Mouse (Mus musculus) heart, postnatal 0 days (tissue): Measurements from ENCODE around the gene Tbc1d24. TPM values are rescaled to one million over a fixed set of nuclear protein-coding genes. Genes with fewer than 3 reads are reported as not detected.

Experiments used
- ATAC-seq: fragments of 200-750 bp; cut with Nextera tagmentation; 2 replicates; pipeline ENCODE4 v1.8.0; 2017; ENCODE audit warnings: low read depth, moderate number of reproducible peaks, moderate library complexity; ENCODE audit not compliant: insufficient read depth
- DNase-seq: peaks from one replicate; pipeline ENCODE4 v3.0.0-alpha.2; 2016; ENCODE audit warnings: low spot score
- H3K27ac ChIP-seq: fragments of 300-500 bp; sonication (generic); 2 replicates; pipeline ENCODE4 v1.5.1; 2014; ENCODE audit warnings: low read depth, mild to moderate bottlenecking
- H3K27me3 ChIP-seq: fragments of 300-500 bp; sonication (generic); 2 replicates; pipeline ENCODE4 v1.6.1; 2014; ENCODE audit warnings: low read length, mixed read lengths; ENCODE audit not compliant: control insufficient read depth, insufficient read depth
- H3K36me3 ChIP-seq: fragments of 300-500 bp; sonication (generic); replicated peaks from 2 replicates; pipeline ENCODE4 v1.6.1; 2014; ENCODE audit warnings: low read length, mixed read lengths; ENCODE audit not compliant: control insufficient read depth, insufficient read depth
- H3K4me1 ChIP-seq: fragments of 300-500 bp; sonication (generic); 2 replicates; pipeline ENCODE4 v1.6.1; 2014; ENCODE audit warnings: antibody characterized with exemption; ENCODE audit not compliant: control insufficient read depth, insufficient read depth
- H3K4me2 ChIP-seq: fragments of 300-500 bp; sonication (generic); 2 replicates; pipeline ENCODE4 v1.6.1; 2014; ENCODE audit warnings: low read depth, mild to moderate bottlenecking, low read length, moderate library complexity
- H3K4me3 ChIP-seq: fragments of 300-500 bp; sonication (generic); 2 replicates; pipeline ENCODE4 v1.5.1; 2014; ENCODE audit warnings: low read depth, low read length
- H3K9ac ChIP-seq: fragments of 300-500 bp; sonication (generic); replicated peaks from 2 replicates; pipeline ENCODE4 v1.6.1; 2014; ENCODE audit warnings: low read depth, low read length, mixed read lengths
- H3K9me3 ChIP-seq: fragments of 300-500 bp; sonication (generic); replicated peaks from 2 replicates; pipeline ENCODE4 v1.6.1; 2016; ENCODE audit warnings: low read length; ENCODE audit not compliant: control insufficient read depth
- CTCF ChIP-seq: IDR thresholded peaks from 2 replicates; pipeline ENCODE4 v1.5.1; 2016; ENCODE audit warnings: antibody characterized with exemption, control low read depth, low read depth
- EP300 ChIP-seq: IDR thresholded peaks from 2 replicates; pipeline ENCODE4 v1.6.1; 2016; ENCODE audit warnings: antibody characterized with exemption, low read depth
- WGBS: fragments of 180-500 bp; shearing (Covaris S2); extraction: QIAGEN DNeasy Blood & Tissue Kit; methylation state at CpG from one replicate; pipeline ENCODE4 v1.1.7; 2014; 5-methylcytosine and 5-hydroxymethylcytosine counted together
- polyA plus RNA-seq: library from polyadenylated mRNA; unstranded; fragments of >200 nt; fragmentation: Nextera tagmentation; extraction: Ambion mirVana; gene quantifications from 2 replicates; pipeline ENCODE4 v1.2.1, GENCODE M21; 2015
- total RNA-seq: library from RNA; depleted of rRNA; stranded (reverse); fragments of >200 nt; gene quantifications from 2 replicates; pipeline ENCODE4 v1.2.3, GENCODE M21; 2014; ENCODE audit warnings: low replicate concordance

Tbc1d24 gene
- total and polyA plus RNA-seq, 2 experiments from 2014 or later: 2.8 to 19.3 TPM

DNA sequence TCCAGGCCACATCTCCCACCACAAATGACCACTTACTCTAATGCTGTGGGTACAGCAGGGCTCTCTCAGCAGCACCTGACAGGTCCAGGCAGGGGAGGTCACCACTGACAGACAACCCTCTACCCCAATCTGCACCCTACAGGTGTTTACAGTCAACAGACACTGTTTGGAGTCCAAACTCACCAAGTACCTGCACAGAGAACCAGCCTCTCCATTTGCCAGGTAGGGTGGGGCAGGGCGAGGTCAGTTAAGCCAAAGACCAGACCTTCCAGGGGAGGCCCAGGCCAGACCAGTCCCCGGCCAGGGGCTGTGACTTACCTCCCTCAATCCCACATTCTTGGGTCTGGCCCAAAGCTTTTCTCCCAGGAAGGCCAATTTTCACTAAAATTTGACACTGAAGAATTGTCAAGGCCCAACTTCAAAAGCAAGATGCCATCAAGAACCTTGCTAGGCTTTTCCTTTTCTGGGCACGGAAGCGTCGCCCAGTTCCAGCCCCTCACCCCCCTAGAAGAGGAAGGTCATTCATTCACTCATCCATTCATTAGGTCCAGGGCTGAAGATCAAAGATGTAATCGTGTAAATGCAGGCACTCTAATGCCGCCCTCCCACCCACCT, 37.4 kb downstream of the Tbc1d24 start:
- peak overlapping the region; percentile 75 for H3K4me3 ChIP-seq
- H3K27ac ChIP-seq: peak overlapping the region; percentile 96; the same call in 1 of the 2 replicates
- WGBS: 51% methylated on average over 7 of the region's 7 CpGs
- no peak for TF ChIP-seq CTCF
- TF ChIP-seq EP300: no peak
- H3K4me2 ChIP-seq: peak overlapping the region; percentile 86
- DNase-seq: no peak
- H3K27me3 ChIP-seq: no peaks in the 10 kb centered on the region
- H3K9me3 ChIP-seq: no peaks in the 10 kb centered on the region
- H3K9ac ChIP-seq: peak overlapping the region; percentile 86
- H3K36me3 ChIP-seq: peaks cover 15% of the 10 kb centered on the region
- ATAC-seq: no peak
- H3K4me1 ChIP-seq: peaks cover 20% of the 10 kb centered on the region

DNA sequence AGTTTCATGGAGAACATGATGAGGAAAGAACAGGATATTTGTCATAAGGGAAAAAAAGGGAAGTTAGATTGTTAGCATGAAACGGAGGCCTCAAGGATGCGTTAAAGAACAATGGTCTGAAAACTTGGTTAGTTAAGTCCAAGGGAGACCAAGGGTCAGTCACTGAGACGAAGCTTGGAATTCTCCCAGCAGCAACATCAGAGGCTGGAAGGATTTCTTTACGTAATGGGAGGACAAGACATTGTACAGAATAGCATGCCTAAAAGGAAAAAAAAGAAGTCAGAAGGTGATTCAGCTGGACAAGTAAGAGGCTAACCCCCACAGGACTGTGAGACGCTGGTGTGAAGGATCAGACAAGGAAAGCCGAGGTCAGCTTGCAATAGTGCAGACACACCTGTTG, 38.2 kb downstream of the Tbc1d24 start:
- no peaks in the 10 kb centered on the region for H3K9me3 ChIP-seq
- ATAC-seq: no peak
- H3K27me3 ChIP-seq: no peaks in the 10 kb centered on the region
- H3K4me3 ChIP-seq: no peak overlapping the region
- H3K4me1 ChIP-seq: peaks cover 28% of the 10 kb centered on the region
- 65% methylated on average over 6 of the region's 6 CpGs for WGBS
- no peak overlapping the region for H3K9ac ChIP-seq
- H3K4me2 ChIP-seq: 0 out of 2 replicates have a peak overlapping the region, but pooled peaks have one; percentile 86
- peaks cover 15% of the 10 kb centered on the region for H3K36me3 ChIP-seq
- no peak for DNase-seq
- TF ChIP-seq EP300: no peak
- TF ChIP-seq CTCF: no peak
- H3K27ac ChIP-seq: no peak overlapping the region

DNA sequence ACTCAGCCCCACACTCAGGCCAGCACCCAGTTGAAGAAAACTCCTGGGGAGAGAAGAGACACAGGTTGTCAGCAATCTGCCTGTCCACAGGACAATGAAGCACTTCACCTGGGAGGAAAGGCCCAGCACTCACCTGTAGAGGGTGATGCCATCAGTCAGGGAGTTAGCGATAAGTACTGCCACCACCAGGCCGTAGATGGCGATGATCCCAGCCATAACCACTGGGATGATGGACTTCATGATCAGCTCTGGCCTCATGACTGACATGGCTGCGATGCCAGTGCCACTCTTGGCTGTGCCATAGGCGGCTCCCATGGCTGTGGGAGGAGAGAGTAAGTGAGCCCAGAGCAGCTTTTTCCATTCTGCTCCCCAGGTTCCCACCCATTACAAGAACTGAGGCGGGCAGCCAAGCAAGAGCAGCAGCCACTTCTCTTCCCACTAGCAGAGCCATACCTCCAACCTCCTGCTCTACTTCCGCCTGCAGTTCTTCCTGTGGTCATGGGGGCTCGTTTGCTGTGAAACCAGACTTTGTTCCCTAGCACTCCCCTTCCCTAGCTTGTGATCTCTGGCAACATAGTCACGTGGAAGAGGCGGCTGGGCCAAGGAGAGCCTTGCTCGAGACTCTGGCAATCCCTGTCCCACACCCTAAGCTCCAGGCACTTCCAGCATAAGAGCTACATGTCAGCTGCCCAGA, 40.6 kb downstream of the Tbc1d24 start:
- DNase-seq: no peak

DNA sequence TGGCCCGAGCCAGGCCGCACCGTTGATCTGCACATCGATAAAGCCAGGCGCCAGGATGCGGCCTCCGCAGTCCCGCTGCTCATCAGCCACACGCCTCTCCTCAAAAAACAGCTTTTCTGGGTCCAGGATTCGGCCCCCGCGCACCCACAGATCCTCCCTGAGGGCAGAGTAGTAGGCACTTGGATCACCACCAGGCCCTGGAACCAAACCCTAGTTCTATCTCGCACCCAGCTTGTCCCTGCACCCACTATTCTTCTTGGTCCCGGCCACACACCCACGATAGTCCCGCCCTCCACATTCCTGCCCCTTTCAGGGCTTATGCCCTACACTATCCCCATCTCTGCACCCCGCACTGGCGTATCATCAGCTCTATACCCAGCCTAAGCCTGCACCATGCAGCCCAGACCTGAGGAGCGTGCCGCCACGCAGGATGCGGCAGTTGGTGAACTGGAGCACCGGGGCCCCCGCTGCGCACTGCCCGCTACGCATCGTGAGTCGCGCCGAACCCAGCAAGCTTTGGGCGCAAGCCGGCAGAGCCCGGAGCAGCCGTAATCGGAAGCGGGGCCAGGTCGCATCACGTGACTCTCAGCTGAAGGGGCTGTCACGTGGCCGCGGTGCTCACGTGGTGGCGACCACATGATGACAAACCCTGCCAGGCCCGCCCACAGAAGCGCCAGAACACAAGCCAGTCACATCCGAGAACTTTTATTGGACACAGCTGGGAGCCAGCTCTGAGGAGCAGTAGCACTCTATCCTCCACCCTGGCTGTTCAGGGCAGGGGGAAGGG, 42.0 kb downstream of the Tbc1d24 start, which contains the start of gene Amdhd2:
Gene Amdhd2 (minus strand): TSS at position 591 of the 787 bp plus-strand sequence.
- WGBS: under 1% methylated on average over 47 of the region's 47 CpGs

More for the DNA sequence above, 40.6 kb downstream of the Tbc1d24 start:
- no peaks in the 10 kb centered on the region for H3K9me3 ChIP-seq
- TF ChIP-seq EP300: no peak
- TF ChIP-seq CTCF: no peak; the same call in 1 of the 2 replicates
- WGBS: 71% methylated on average over 11 of the region's 11 CpGs
- H3K36me3 ChIP-seq: peaks cover 15% of the 10 kb centered on the region
- peaks cover 24% of the 10 kb centered on the region for H3K4me1 ChIP-seq
- ATAC-seq: no peak
- H3K27ac ChIP-seq: no peak overlapping the region
- H3K4me3 ChIP-seq: no peak overlapping the region
- no peak overlapping the region for H3K4me2 ChIP-seq
- no peak overlapping the region for H3K9ac ChIP-seq
- H3K27me3 ChIP-seq: no peaks in the 10 kb centered on the region

DNA sequence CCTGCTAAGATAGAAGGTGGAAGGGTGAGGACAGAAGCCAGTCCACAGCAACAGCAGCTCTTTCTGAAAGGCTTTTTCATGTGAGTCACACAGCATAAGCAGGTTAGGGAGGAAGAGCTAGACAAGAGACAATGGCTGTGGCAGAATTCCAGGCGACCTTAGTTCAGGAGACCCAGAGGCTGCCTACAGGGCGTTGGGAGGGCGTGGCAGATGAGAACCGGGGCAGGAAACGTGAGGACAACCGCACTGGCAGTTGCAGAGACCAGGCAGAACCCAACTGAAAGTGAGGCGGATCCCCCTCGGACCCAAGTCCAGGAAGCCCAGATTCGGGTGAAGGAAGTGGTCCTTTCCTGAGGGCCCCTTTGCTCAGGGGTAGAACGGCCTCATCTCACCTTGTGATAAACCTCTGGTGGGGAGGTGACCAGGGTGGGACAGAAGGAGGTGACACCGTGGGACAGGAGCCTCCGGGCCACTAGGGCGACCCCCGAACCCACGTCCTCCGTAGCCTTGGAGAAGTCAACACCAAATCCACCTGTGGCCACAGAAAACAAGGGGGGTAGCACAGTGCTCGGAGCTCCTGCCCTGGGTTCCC, 42.7 kb downstream of the Tbc1d24 start:
- Histone ChIP-seq H3K4me2 (peak overlapping the region; percentile 98), H3K9me3 (no peaks in the 10 kb centered on the region), H3K9ac (peak overlapping the region; percentile 82), H3K36me3 (peaks cover 15% of the 10 kb centered on the region), H3K27me3 (no peaks in the 10 kb centered on the region), H3K27ac (peak overlapping the region; percentile 89), H3K4me3 (peak overlapping the region; percentile 83), H3K4me1 (peaks cover 15% of the 10 kb centered on the region)
- 19% methylated on average over 17 of the region's 17 CpGs for WGBS
- ATAC-seq (no peak), DNase-seq (no peak)
- no peak for TF ChIP-seq EP300
- TF ChIP-seq CTCF: no peak

More for the DNA sequence above, 42.0 kb downstream of the Tbc1d24 start, which contains the start of gene Amdhd2:
- Histone ChIP-seq H3K9me3 (no peaks in the 10 kb centered on the region), H3K27ac (peak within 1 kb of the TSS; percentile 89), H3K4me3 (peak within 1 kb of the TSS; percentile 83), H3K9ac (peak within 1 kb of the TSS; percentile 82), H3K36me3 (peaks cover 15% of the 10 kb centered on the region), H3K4me1 (peaks cover 22% of the 10 kb centered on the region), H3K4me2 (peak within 1 kb of the TSS; percentile 98), H3K27me3 (no peaks in the 10 kb centered on the region)
- TF ChIP-seq CTCF (no peak), EP300 (peak; percentile 94)
- ATAC-seq: peak; percentile 88
- DNase-seq: peak; percentile 94
